Mouse (Mus musculus) forebrain, embryonic 13.5 days (tissue): ENCODE results near the gene Frzb. TPM values are rescaled to one million over a fixed set of nuclear protein-coding genes. Genes with fewer than 3 reads are reported as not detected.

Experiments used
- ATAC-seq: fragments of 200-750 bp; cut with Nextera tagmentation; 2 replicates; pipeline ENCODE4 v1.8.0; 2017
- H3K27ac ChIP-seq: fragments of 300-500 bp; sonication (generic); 2 replicates; pipeline ENCODE4 v1.5.1; 2015; ENCODE audit warnings: inconsistent platforms, mild to moderate bottlenecking, moderate library complexity
- H3K27me3 ChIP-seq: fragments of 300-500 bp; sonication (generic); 2 replicates; pipeline ENCODE4 v1.6.1; 2015; ENCODE audit warnings: mild to moderate bottlenecking, inconsistent platforms
- H3K36me3 ChIP-seq: fragments of 300-500 bp; sonication (generic); 2 replicates; pipeline ENCODE4 v1.6.1; 2015; ENCODE audit warnings: mild to moderate bottlenecking, inconsistent platforms; ENCODE audit not compliant: poor library complexity, severe bottlenecking
- H3K4me1 ChIP-seq: fragments of 300-500 bp; sonication (generic); 2 replicates; pipeline ENCODE4 v1.6.1; 2015; ENCODE audit warnings: inconsistent platforms
- H3K4me2 ChIP-seq: fragments of 300-500 bp; sonication (generic); 2 replicates; pipeline ENCODE4 v1.6.1; 2015; ENCODE audit warnings: inconsistent platforms, mild to moderate bottlenecking, moderate library complexity
- H3K4me3 ChIP-seq: fragments of 300-500 bp; sonication (generic); 2 replicates; pipeline ENCODE4 v1.5.1; 2015; ENCODE audit warnings: mild to moderate bottlenecking, inconsistent platforms
- H3K9ac ChIP-seq: fragments of 300-500 bp; sonication (generic); 2 replicates; pipeline ENCODE4 v1.6.1; 2015; ENCODE audit warnings: mild to moderate bottlenecking, inconsistent platforms
- H3K9me3 ChIP-seq: fragments of 300-500 bp; sonication (generic); replicated peaks from 2 replicates; pipeline ENCODE4 v1.6.1; 2016; ENCODE audit warnings: inconsistent platforms
- WGBS: fragments of 180-500 bp; shearing (Covaris S2); methylation state at CpG from one replicate; pipeline ENCODE4 v1.1.7; 2015; 5-methylcytosine and 5-hydroxymethylcytosine counted together
- polyA plus RNA-seq: library from polyadenylated mRNA; unstranded; fragments of >200 nt; fragmentation: Nextera tagmentation; extraction: Ambion mirVana; gene quantifications from 2 replicates; pipeline ENCODE4 v1.2.1, GENCODE M21; 2015

The Frzb gene
- polyA plus RNA-seq, 1 experiment from 2014 or later = 4.0 TPM

DNA sequence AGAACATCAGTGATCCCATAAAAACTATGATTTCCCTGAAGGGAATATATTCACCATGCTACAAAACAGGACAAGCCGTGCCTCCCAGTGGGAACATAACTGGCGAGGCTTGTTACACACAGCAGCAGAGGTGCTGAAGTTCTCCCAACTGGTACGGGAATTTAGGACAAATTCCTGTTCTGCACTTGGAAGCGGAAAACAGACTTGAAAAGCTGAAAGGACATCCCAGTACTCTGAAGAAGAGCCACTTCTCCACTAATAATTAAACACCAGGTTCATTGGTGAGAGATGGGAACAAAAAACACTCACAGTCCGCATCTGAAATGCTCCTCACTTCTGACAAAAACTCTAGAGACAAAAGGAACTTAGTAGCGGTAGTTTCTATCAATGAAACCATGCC lies 31.1 kb downstream of the Frzb start:
- H3K4me3 ChIP-seq = no peak overlapping the region
- H3K9ac ChIP-seq = no peak overlapping the region
- no peaks in the 10 kb centered on the region for H3K27me3 ChIP-seq
- H3K4me2 ChIP-seq = no peak overlapping the region
- H3K4me1 ChIP-seq = no peaks in the 10 kb centered on the region
- H3K9me3 ChIP-seq = no peaks in the 10 kb centered on the region
- ATAC-seq = no peak
- H3K36me3 ChIP-seq = no peaks in the 10 kb centered on the region
- 86% methylated on average over 6 of the region's 6 CpGs for WGBS
- no peak overlapping the region for H3K27ac ChIP-seq

DNA sequence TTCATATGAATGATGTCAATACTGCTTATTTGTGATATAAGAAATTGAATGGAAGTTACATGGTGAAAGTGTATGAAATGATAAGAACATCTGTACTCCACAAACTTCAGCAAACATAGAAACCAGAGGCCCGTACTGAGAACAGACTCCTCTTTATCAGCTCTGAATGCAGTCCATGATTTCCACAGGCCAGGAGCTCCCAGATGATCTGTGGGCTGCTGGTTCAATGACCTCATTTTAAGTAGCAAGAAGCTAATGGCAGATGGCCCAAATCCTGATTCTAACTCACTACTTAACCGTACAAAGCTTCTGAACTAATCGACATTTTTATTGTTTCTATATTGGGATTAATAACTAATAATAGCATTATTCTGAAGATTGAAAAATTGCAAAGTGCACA lies 33.0 kb downstream of the Frzb start:
- H3K4me1 ChIP-seq = no peaks in the 10 kb centered on the region
- no peak overlapping the region for H3K4me2 ChIP-seq
- no peaks in the 10 kb centered on the region for H3K27me3 ChIP-seq
- no peak overlapping the region for H3K4me3 ChIP-seq
- H3K36me3 ChIP-seq = no peaks in the 10 kb centered on the region
- no peaks in the 10 kb centered on the region for H3K9me3 ChIP-seq
- 95% methylated on average over 3 of the region's 3 CpGs for WGBS
- H3K27ac ChIP-seq = no peak overlapping the region
- no peak for ATAC-seq
- H3K9ac ChIP-seq = no peak overlapping the region

DNA sequence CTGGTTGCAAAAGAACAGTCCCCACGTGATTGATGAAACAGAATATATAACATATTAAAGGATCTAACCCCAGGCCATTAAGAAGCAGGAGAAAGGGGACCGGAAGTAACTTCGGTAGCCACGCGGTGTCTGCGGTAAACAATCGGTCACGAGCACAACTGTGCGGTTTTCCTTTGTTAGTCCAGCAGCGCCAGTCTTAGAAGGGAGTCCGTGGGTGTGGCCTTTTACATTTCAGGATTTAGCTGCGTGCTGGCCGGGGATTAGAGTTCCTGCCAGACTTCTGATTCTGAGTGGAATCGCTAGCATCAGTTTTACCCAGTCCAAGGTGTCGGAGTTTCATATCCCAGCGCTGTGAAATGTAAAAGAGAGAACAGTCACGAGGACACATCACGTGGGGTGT lies 34.3 kb downstream of the Frzb start:
- Histone ChIP-seq H3K9me3 (no peaks in the 10 kb centered on the region), H3K4me1 (no peaks in the 10 kb centered on the region), H3K27me3 (no peaks in the 10 kb centered on the region), H3K36me3 (no peaks in the 10 kb centered on the region), H3K27ac (no peak overlapping the region), H3K9ac (no peak overlapping the region), H3K4me3 (no peak overlapping the region), H3K4me2 (no peak overlapping the region)
- ATAC-seq = no peak
- WGBS = 69% methylated on average over 18 of the region's 18 CpGs

DNA sequence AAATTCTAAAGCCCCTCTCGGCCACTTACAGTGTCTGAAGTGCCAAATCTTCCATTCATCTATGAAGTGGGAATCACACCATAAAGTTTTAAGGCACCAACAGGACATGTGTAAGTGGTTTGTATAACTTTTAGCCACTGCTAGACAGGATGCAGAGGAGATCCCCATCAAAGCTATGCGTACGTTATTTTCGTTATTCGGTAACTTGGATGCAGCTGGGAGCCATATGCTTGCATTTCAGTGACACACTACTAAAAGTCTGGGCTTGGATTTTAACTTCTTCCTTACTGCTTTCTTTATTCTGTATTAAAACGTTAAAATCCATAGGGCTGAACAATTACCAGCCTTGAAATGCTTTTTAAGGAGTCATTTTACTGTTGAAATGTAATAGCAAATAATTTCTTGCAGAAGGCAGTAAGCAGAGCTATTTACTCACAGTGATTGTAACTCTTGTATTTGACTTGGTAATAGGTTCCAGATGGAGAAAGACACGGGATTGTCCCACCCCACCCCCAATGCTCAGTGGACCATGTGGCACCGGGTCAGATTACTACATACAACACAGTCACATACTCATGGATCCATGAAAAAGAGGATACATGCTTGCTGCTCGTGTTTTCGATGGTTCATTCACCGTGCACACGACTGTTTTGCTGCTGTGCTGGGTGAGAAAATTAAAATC lies 37.4 kb downstream of the Frzb start:
- H3K4me1 ChIP-seq = no peaks in the 10 kb centered on the region
- ATAC-seq = no peak
- H3K27me3 ChIP-seq = no peaks in the 10 kb centered on the region
- no peak overlapping the region for H3K4me3 ChIP-seq
- H3K36me3 ChIP-seq = no peaks in the 10 kb centered on the region
- no peaks in the 10 kb centered on the region for H3K9me3 ChIP-seq
- H3K9ac ChIP-seq = no peak overlapping the region
- WGBS = 83% methylated on average over 12 of the region's 12 CpGs
- H3K27ac ChIP-seq = no peak overlapping the region
- no peak overlapping the region for H3K4me2 ChIP-seq

DNA sequence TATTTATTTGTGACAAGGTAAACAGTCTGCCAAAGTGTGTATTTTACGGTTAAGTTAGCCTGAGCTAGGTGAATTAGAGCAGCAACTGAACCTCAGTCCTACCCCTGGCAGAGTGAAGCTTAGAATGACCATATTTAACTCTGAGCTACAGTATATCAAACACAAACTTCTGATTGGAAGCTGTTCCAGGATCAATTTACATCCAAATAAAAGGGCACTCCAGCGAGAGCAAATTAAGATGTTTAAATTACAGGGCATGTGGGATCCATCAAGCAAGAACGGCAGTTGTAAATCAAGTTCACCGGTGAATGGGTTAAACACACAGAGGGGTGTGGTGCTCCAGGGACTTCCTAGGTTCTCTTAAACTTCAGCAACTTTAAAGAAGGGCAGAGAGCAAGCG lies 42.7 kb downstream of the Frzb start:
- Histone ChIP-seq H3K9me3 (no peaks in the 10 kb centered on the region), H3K9ac (no peak overlapping the region), H3K27me3 (peaks cover 40% of the 10 kb centered on the region), H3K36me3 (no peaks in the 10 kb centered on the region), H3K4me1 (no peaks in the 10 kb centered on the region), H3K4me2 (no peak overlapping the region), H3K27ac (no peak overlapping the region), H3K4me3 (no peak overlapping the region)
- WGBS = 45% methylated on average over 5 of the region's 5 CpGs
- no peak for ATAC-seq

DNA sequence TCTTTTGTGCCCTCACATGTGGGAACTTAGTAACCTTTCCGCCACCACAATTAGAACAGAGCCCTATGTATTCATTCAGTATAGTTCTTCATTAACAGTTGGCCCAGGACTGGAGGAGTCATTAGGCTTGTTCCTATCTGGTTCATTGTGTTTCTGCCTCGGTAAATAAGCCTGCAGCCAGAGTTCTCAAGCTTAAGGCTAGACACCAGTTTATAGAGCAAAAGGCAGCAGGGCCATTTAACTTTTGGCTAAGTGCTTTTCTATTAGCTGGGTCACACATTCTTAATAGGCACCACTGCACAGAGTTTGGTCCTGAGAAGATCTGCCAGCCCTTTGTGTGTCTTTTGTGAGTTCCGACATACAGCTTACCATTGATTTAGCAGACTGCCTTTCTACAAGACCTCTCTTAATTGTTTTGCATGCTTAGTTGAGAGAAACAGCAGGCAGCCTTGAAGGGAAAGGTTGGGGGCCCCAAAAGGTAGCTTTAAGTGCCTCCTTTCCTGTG lies 48.8 kb downstream of the Frzb start:
- WGBS = 3% methylated on average over 3 of the region's 3 CpGs
- H3K9ac ChIP-seq = no peak overlapping the region
- H3K36me3 ChIP-seq = no peaks in the 10 kb centered on the region
- H3K4me3 ChIP-seq = no peak overlapping the region
- peak overlapping the region; percentile 8; the same call in 1 of the 2 replicates for H3K4me2 ChIP-seq
- no peaks in the 10 kb centered on the region for H3K9me3 ChIP-seq
- ATAC-seq = peak; percentile 61; the same call in 1 of the 2 replicates
- H3K27ac ChIP-seq = no peak overlapping the region
- H3K27me3 ChIP-seq = peaks cover 52% of the 10 kb centered on the region
- H3K4me1 ChIP-seq = peaks cover 15% of the 10 kb centered on the region

DNA sequence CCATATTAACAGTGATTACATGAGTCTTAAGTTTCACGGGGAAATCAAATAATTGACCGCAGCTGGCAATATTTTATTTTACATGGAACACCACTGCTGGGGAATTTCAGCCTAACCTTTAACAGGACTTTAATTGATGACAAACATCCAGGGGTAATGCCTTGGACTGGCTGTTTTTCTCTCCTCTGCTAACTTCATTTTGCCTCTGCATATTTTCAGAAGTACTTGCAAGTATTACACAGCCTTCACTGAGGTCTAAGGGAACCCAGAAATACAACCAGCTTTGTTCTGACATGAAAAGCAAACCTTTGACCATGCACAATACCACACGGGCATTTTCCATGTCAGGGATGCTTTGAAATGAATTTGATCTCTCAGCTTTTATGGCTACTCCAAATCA lies 50.6 kb downstream of the Frzb start:
- 48% methylated on average over 3 of the region's 3 CpGs for WGBS
- Histone ChIP-seq H3K4me2 (no peak overlapping the region), H3K9me3 (no peaks in the 10 kb centered on the region), H3K4me3 (no peak overlapping the region), H3K27me3 (peaks cover 35% of the 10 kb centered on the region), H3K4me1 (peaks cover 15% of the 10 kb centered on the region), H3K27ac (no peak overlapping the region), H3K9ac (no peak overlapping the region), H3K36me3 (no peaks in the 10 kb centered on the region)
- ATAC-seq = no peak

DNA sequence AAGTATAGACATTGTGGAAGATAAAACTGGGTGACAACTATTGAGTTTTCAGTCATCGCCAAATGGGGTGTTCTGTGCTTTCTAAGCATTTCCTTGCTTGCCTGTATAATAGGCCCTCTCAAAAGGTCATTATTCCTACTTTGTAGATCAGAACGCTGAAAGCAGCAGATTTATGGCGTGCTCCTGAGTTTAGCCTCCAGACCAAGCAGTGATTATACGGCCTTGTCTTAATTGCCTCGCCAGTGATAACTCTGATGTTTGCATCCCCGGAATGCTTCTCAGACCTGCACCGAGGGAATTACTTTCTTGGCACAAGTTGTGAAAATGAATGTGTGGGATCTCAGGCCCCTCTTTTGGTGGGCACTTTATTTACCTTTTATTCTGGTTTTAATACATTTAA lies 51.4 kb downstream of the Frzb start:
- Histone ChIP-seq H3K27ac (no peak overlapping the region), H3K27me3 (peaks cover 27% of the 10 kb centered on the region), H3K36me3 (no peaks in the 10 kb centered on the region), H3K4me3 (no peak overlapping the region), H3K4me2 (no peak overlapping the region), H3K9ac (no peak overlapping the region), H3K4me1 (peaks cover 15% of the 10 kb centered on the region), H3K9me3 (no peaks in the 10 kb centered on the region; the same call in 1 of the 2 replicates)
- no peak for ATAC-seq
- 32% methylated on average over 7 of the region's 7 CpGs for WGBS

DNA sequence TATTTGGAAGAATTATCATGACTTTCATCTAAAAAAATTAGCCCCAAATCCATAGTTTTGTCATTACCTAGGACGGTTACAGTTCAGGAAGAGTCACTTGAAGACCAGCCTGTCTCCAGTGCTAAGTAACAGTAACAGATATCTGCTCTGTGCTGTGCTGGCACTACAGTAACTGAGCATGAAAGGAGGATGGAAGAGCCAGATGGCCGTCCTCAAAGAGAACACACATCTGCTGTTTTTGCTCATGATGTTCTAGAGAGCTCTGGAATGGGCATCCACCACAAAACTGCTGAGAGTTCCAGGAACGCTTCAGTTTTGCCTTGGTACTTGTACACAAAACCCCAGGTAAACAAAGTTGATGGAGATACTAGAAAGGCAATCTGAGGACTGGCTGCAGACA lies 59.1 kb downstream of the Frzb start:
- 94% methylated on average over 3 of the region's 3 CpGs for WGBS

DNA sequence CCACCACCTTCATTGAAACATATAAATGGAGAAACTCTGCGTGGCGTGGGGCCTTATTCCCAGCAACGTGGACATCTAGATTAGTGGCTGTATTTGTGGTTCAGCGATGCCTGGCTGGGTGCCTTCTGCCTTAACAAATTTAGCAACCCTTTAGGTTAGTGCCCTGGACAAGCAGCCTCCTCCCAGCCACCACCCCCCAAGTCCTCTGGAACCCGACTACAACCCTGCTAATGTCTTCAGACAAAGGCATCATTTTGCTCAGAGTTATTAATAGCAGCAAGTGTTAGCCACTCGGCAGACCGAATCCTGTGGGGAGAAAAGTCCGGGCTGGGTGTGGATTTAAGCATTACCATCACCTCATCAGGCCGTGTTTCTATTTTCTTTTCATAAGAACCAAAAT lies 59.8 kb downstream of the Frzb start:
- ATAC-seq = no peak
- 83% methylated on average over 9 of the region's 9 CpGs for WGBS
- H3K4me2 ChIP-seq = no peak overlapping the region
- H3K27me3 ChIP-seq = no peaks in the 10 kb centered on the region
- no peak overlapping the region for H3K4me3 ChIP-seq
- no peak overlapping the region for H3K9ac ChIP-seq
- H3K4me1 ChIP-seq = no peaks in the 10 kb centered on the region
- H3K27ac ChIP-seq = no peak overlapping the region
- H3K36me3 ChIP-seq = no peaks in the 10 kb centered on the region
- no peaks in the 10 kb centered on the region; the same call in 1 of the 2 replicates for H3K9me3 ChIP-seq

More for the DNA sequence above, 59.1 kb downstream of the Frzb start:
- no peak for ATAC-seq
- Histone ChIP-seq H3K36me3 (no peaks in the 10 kb centered on the region), H3K4me3 (no peak overlapping the region), H3K4me1 (no peaks in the 10 kb centered on the region), H3K27me3 (no peaks in the 10 kb centered on the region), H3K9ac (no peak overlapping the region), H3K27ac (no peak overlapping the region), H3K4me2 (no peak overlapping the region), H3K9me3 (no peaks in the 10 kb centered on the region; the same call in 1 of the 2 replicates)

DNA sequence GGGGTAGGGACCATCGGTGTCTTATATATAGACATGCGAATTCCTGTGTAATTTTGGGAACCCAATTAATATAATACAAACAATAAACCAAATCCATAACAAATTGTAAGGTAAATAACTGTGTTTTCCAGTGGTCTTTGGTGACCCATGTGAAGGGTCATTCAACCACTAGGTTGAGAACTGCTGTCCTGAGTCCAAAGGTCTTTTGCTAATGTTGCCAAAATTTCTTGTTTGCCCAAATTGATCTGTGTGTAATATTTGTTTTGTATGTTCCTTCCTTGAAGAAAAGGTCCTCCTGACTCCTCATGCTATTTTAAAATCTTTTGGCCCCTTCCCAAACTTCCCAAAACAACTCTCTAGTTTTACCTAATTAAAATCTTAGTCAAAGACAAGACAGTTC lies 61.2 kb downstream of the Frzb start:
- H3K27me3 ChIP-seq = no peaks in the 10 kb centered on the region
- H3K4me2 ChIP-seq = no peak overlapping the region
- no peak overlapping the region for H3K4me3 ChIP-seq
- 93% methylated on average over 2 of the region's 2 CpGs for WGBS
- H3K27ac ChIP-seq = no peak overlapping the region
- H3K9me3 ChIP-seq = no peaks in the 10 kb centered on the region
- no peaks in the 10 kb centered on the region for H3K4me1 ChIP-seq
- ATAC-seq = no peak
- H3K36me3 ChIP-seq = no peaks in the 10 kb centered on the region
- H3K9ac ChIP-seq = no peak overlapping the region

DNA sequence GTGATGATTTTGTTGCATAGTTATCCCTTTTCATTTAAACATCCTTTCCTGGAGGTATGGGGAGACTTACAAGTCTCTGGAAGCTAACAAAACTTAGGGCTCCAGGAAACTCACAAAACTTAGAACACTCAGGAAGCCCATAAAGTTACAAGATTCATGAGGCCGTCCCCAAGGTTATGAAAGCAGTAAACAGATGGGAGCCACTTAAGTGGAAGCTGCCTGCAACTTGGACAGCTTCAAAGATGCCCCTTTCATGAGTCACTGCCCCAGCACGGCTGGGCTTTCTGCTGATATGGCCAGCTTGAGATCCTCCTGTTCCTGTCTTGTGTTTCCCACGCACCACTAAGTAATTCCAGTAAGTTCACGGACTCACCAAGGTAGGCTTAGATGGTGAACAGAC lies 63.0 kb downstream of the Frzb start:
- Histone ChIP-seq H3K27me3 (no peaks in the 10 kb centered on the region), H3K4me2 (no peak overlapping the region), H3K4me1 (no peaks in the 10 kb centered on the region), H3K9ac (no peak overlapping the region), H3K4me3 (no peak overlapping the region), H3K36me3 (no peaks in the 10 kb centered on the region), H3K9me3 (no peaks in the 10 kb centered on the region), H3K27ac (no peak overlapping the region)
- no peak for ATAC-seq
- 87% methylated on average over 4 of the region's 4 CpGs for WGBS

DNA sequence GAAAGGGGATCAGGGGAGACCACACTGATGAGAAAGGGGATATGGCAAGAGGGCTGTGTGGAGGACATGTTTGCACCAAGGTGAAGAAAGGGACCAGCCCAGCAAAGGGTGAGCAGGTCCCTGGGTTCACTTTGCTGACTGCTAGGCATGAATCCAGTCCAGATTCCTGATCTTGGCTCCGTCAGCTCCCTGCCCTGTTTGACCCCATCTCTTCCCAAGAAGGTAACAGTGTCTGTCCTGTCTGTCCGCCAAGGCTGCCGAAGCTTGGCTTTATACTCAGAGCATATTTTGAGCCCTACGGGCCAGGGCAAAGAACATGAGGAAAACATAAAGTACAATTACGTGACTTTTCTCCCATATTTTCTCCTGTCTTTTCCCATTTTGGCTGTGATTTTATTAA lies 67.6 kb downstream of the Frzb start:
- no peaks in the 10 kb centered on the region for H3K4me1 ChIP-seq
- H3K27ac ChIP-seq = no peak overlapping the region
- ATAC-seq = no peak
- 0 out of 2 replicates have a peak, but pooled peaks cover 5% of the 10 kb centered on the region for H3K9me3 ChIP-seq
- no peak overlapping the region for H3K9ac ChIP-seq
- H3K27me3 ChIP-seq = no peaks in the 10 kb centered on the region
- no peaks in the 10 kb centered on the region for H3K36me3 ChIP-seq
- 97% methylated on average over 5 of the region's 5 CpGs for WGBS
- H3K4me2 ChIP-seq = no peak overlapping the region
- H3K4me3 ChIP-seq = no peak overlapping the region
